Mouse (Mus musculus): ENCODE data around the gene Ak6.

Ak6 gene

GRCm38 (mm10) chr13:100650550-100651438 lies at the start of gene Ak6, which contains the start of gene Rad17:
Gene Ak6, plus strand, starts transcription at chr13:100650979.
Gene Rad17, minus strand, starts transcription at chr13:100651051.
- in situ Hi-C loops (cut with MboI, MseI): no loop called here

DNA sequence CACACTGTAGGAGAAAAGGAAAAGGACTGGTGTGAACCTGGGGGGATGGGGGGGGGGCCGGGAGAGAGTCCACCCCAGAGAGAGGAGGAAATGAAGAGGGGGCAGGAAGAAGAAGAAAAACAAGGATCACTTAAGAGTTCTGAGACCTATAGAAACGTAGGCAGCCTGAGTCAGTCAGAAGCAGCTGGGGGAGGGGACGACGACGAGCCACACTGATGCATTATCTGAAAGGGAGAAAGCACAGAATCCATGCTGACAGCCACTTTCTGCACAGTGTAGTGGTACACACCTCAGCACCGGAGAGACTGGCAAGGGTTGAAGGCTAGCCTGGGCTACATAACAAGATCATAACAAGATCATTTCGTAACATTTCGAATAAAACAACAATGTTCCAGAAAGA lies 49.7 kb upstream of the Ak6 start:
- in situ Hi-C loops (cut with MboI, MseI): no loop called here

DNA sequence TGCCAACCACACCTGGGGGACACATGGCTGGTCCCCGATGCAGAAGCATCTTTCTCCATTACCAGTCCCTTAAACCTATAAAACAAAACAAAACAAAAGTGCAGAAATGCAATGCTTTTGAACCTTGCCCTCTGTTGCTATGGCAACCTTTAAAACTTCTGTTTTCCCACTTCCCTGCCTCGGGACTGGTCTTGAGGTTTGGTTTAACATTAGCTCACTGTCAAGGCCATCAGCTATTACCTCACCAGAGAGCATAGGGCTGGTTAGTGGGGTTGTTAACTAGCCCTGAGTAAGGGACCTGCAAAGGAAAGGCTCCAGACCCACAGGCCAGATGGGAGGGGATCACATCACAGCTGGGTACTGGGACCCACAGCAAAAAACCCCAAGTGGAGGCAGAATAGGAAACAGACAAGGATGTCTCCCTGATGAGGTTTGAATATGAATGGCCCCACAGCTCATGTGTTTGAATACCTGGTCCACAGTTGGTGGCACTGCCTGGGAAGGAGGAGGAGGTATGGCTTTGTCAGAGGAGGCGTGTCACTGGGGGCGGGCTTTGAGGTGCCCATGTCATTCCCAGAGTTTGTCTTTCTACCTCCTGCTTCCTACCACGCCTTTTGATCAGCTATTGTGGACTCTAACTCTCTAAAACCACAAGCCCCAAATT lies 48.4 kb upstream of the Ak6 start:
- in situ Hi-C loops (cut with MboI, MseI): no loop called here

- in situ Hi-C loops (cut with MboI, MseI): no loop called here
These were observed 47.6 kb upstream of the Ak6 start for GRCm38 (mm10) chr13:100603031-100603737.

GRCm38 (mm10) chr13:100603738-100604095 lies 47.1 kb upstream of the Ak6 start:
- in situ Hi-C loops (cut with MboI, MseI): no loop called here

DNA sequence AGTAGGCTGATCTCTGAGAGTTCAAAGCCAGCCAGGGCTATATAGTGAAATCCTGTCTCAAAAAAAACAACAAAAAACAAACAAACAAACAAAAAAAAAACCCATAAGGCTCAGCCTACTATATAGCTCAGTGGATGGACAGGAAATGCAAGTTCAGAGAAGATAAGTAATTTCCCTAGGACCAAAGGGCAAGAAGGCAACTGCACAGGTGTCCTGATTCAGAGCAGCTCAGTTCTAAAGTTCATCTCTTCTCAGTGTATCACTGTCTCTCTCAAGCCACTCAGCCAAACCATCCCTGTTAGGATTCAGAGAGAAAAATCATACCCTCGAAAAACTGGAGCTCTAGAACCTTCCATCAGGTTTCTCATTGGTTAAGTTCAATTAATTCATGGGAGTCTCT lies 44.9 kb upstream of the Ak6 start:
- in situ Hi-C loops (cut with MboI, MseI): no loop called here

- in situ Hi-C loops (cut with MboI, MseI): no loop called here
These were observed 43.0 kb upstream of the Ak6 start for GRCm38 (mm10) chr13:100607756-100608155.

- in situ Hi-C loops (cut with MboI, MseI): no loop called here
These were observed 39.5 kb upstream of the Ak6 start for GRCm38 (mm10) chr13:100611266-100611665.

- in situ Hi-C loops (cut with MboI, MseI): no loop called here
These were observed 38.5 kb upstream of the Ak6 start for GRCm38 (mm10) chr13:100612251-100612650.

DNA sequence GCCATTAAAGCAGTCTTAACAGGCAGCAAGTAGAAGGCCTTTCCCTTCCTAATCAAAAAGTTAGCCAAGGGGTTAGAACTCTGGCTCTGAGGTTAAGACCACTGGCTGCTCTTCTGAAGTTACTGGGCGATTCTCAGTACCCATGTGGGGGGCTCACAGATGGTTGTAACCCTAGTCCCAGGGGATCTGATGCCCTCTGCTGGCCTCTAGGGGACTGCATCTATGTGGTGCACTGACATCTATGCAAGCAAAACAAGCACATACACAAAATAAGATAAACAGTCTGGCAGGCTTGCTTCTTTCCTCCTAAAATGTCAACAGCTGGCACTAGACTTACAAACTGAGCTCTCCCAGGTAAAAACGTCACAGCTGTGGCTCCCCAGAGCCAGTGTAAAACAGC lies 37.9 kb upstream of the Ak6 start:
- in situ Hi-C loops (cut with MboI, MseI): no loop called here

GRCm38 (mm10) chr13:100616181-100617087 lies 34.3 kb upstream of the Ak6 start, which contains the start of gene Marveld2:
Gene Marveld2, minus strand, starts transcription at chr13:100616971.
- in situ Hi-C loops (cut with MboI, MseI): no loop called here

GRCm38 (mm10) chr13:100617583-100617982 lies 33.2 kb upstream of the Ak6 start:
- in situ Hi-C loops (cut with MboI, MseI): no loop called here

- in situ Hi-C loops (cut with MboI, MseI): no loop called here
These were observed 28.5 kb upstream of the Ak6 start for GRCm38 (mm10) chr13:100622241-100622640.

DNA sequence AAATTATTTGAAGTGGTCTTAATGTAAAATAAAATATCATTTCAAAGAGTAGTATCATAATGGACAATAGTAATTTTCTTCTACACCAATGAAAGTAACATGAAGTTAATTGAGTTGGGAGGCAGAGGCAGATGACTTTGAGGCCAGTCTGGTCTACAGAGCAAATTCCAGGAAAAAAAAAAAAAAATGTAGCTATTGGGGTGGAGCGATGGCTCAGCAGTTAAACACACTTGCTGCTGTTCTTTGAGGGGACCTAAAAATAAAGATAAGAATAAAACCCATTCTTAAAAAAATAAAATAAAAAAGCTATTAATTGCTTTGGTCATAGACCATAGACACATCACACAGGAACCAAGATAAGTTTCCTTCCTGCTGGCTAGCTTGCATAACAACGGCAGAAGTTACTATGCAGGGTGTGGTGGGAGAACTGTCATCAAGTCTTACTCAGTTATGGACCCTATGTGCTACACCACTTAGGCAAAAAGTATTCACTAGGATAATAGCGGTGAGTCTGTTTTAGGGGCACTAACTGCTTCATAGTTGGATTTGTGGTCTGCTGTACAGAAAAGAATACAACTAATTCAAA lies 16.6 kb upstream of the Ak6 start:
- in situ Hi-C loops (cut with MboI, MseI): loop anchor here (25.0 kb wide), 1 partner anchor 572 kb away; no protein-coding TSS in a partner anchor

GRCm38 (mm10) chr13:100642471-100643209 lies 8.1 kb upstream of the Ak6 start:
- in situ Hi-C loops (cut with MboI, MseI): loop anchor here (10.0 to 25.0 kb wide), 2 partner anchors 580 to 1758 kb away; no protein-coding TSS in a partner anchor

DNA sequence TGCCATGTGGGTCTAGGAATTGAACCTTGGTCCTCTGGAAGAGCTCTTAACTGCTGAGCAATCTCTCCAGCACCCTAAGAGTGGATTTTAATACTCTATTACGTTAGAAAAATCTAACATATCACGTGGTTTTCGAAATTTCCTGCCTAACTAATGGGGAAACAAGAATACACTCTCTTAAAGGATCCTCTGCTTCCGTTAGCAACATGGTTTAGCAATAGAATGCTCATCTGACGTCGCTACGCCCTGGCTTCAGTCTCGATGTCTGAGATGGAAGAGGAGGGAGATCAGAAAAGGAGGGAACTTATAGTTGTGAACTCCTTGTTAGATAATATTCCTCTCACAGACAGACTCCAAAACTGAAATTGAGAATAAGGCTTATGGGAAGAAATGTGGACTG lies 2.6 kb upstream of the Ak6 start:
- in situ Hi-C loops (cut with MboI, MseI): loop anchor here (10.0 to 25.0 kb wide), 2 partner anchors 586 to 1763 kb away; no protein-coding TSS in a partner anchor

GRCm38 (mm10) chr13:100651439-100652186 lies 834 bp downstream of the Ak6 start, which contains the start of gene Taf9:
Gene Taf9, plus strand, starts transcription at chr13:100651579.
- in situ Hi-C loops (cut with MboI, MseI): no loop called here

GRCm38 (mm10) chr13:100658091-100658490 lies 7.3 kb downstream of the Ak6 start:
- in situ Hi-C loops (cut with MboI, MseI): no loop called here

DNA sequence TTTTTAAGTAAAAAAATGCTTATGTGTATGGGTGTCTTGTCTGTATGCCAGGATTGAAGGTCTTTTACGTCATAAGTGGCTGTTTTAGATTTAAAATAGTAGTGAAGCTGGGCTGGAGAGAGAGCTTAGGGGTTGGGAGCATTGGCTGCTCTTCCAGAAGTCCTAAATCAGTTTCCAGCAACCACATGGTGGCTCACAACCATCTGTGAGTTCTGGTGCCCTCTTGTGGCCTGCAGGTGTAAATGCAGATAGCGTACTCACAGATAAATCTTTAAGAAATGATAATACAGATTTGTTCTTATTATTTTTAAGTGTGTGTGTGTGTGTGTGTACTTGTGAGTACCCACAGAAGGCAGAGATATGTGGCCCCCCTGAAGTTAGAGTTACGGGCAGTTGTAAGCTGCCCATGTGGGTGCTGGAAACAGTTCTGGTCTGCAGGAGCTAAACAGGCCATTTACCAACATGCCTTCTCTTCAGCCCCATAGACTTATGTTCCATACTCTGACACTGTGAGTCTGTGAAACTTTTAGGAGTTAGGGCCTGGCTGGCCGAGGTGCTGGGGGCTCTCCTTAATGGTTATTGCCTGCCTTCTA lies 9.2 kb downstream of the Ak6 start:
- in situ Hi-C loops (cut with MboI, MseI): no loop called here

Data from T-helper 2 cell (primary cell).